Mouse (Mus musculus) stomach, embryonic 15.5 days (tissue): ENCODE measurements around the gene Olfr1394. TPM values are rescaled to one million over a fixed set of nuclear protein-coding genes. Genes with fewer than 3 reads are reported as not detected.
"Not testable (repeated sequence)": the region's sequence is repeated elsewhere in the genome, so short reads cannot be mapped to it uniquely, and the experiment has no call there.

ENCODE experiments used
- ATAC-seq: fragments of 200-750 bp; cut with Nextera tagmentation; 2 replicates; pipeline ENCODE4 v1.8.0; 2017; ENCODE audit warnings: low read depth, moderate number of reproducible peaks, moderate TSS enrichment; ENCODE audit not compliant: insufficient read depth, low FRiP score
- H3K27ac ChIP-seq: fragments of 300-500 bp; sonication (generic); 2 replicates; pipeline ENCODE4 v1.5.1; 2015; ENCODE audit warnings: mild to moderate bottlenecking, inconsistent platforms
- H3K27me3 ChIP-seq: fragments of 300-500 bp; sonication (generic); replicated peaks from 2 replicates; pipeline ENCODE4 v1.6.1; 2015; ENCODE audit warnings: inconsistent platforms
- H3K36me3 ChIP-seq: fragments of 300-500 bp; sonication (generic); 2 replicates; pipeline ENCODE4 v1.6.1; 2015; ENCODE audit warnings: inconsistent platforms
- H3K4me1 ChIP-seq: fragments of 300-500 bp; sonication (generic); 2 replicates; pipeline ENCODE4 v1.6.1; 2015; ENCODE audit warnings: inconsistent platforms
- H3K4me2 ChIP-seq: fragments of 300-500 bp; sonication (generic); 2 replicates; pipeline ENCODE4 v1.6.1; 2015; ENCODE audit warnings: mild to moderate bottlenecking, inconsistent platforms
- H3K4me3 ChIP-seq: fragments of 300-500 bp; sonication (generic); replicated peaks from 2 replicates; pipeline ENCODE4 v1.5.1; 2015; ENCODE audit warnings: inconsistent platforms
- H3K9ac ChIP-seq: fragments of 300-500 bp; sonication (generic); 2 replicates; pipeline ENCODE4 v1.6.1; 2015; ENCODE audit warnings: inconsistent platforms
- H3K9me3 ChIP-seq: fragments of 300-500 bp; sonication (generic); 2 replicates; pipeline ENCODE4 v1.6.1; 2016; ENCODE audit warnings: inconsistent platforms
- WGBS: fragments of 180-500 bp; shearing (Covaris S2); methylation state at CpG from one replicate; pipeline ENCODE4 v1.1.7; 2015; 5-methylcytosine and 5-hydroxymethylcytosine counted together
- polyA plus RNA-seq: library from polyadenylated mRNA; unstranded; fragments of >200 nt; fragmentation: Nextera tagmentation; extraction: Ambion mirVana; gene quantifications from 2 replicates; pipeline ENCODE4 v1.2.1, GENCODE M21; 2015

Gene Olfr1394
- polyA plus RNA-seq, 1 experiment from 2014 or later, result not detected

GRCm38 (mm10) chr11:49156821-49157814 is 2.9 kb downstream of the Olfr1394 start:
- H3K4me2 ChIP-seq, result no peak overlapping the region
- WGBS, result 84% methylated on average over 2 of the region's 2 CpGs
- no peak overlapping the region for H3K4me3 ChIP-seq
- 0 out of 2 replicates have a peak, but pooled peaks have one; percentile 14 for ATAC-seq
- H3K9me3 ChIP-seq, result no peaks in the 10 kb centered on the region
- H3K27ac ChIP-seq, result no peak overlapping the region
- no peak overlapping the region for H3K9ac ChIP-seq
- no peaks in the 10 kb centered on the region for H3K36me3 ChIP-seq
- H3K27me3 ChIP-seq, result no peaks in the 10 kb centered on the region
- H3K4me1 ChIP-seq, result no peaks in the 10 kb centered on the region

DNA sequence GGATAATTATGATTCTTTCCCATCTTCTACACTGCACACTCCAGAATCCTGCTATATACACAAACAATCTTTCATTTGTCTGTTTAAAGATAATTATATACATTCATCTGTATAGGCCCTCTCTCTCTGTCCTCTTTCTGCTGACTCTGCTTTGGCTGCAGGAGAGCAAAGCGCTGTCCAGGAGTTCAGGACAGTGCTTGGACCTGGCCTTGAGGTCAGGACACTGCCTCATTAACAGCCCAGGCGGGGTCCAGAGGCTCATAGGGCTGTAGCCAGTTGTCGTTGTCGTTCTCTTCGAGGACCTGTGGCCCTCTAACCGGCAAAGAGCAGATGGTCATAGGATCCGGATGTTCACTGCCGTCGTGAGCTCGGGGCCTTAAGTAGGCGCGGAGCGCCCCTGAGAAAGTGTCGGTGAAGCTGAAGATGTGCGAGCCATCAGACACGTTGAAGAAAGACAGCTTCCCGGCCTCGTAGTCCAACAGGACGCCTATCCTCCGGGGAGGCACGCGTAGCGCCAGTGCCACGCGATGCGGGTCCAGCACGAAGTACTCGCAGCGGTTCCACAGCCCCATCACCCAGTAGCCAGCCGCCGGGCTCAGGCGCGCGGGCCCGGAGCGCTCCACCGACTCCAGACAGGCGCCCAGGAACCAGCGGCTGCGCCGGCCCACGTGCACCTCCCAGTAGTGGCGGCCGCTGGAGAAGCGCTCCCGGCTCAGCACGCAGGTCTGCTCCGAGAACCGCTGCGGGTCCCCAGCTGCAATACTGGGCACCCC is 14.8 kb downstream of the Olfr1394 start:
- Histone ChIP-seq H3K27me3 (peaks cover 13% of the 10 kb centered on the region), H3K9ac (no peak overlapping the region), H3K9me3 (no peaks in the 10 kb centered on the region), H3K4me3 (peak overlapping the region; percentile 35), H3K36me3 (no peaks in the 10 kb centered on the region), H3K27ac (no peak overlapping the region), H3K4me1 (peaks cover 8% of the 10 kb centered on the region), H3K4me2 (peak overlapping the region; percentile 82)
- ATAC-seq, result peak; percentile 53; the same call in 1 of the 2 replicates
- WGBS, result 6% methylated on average over 50 of the region's 50 CpGs

DNA sequence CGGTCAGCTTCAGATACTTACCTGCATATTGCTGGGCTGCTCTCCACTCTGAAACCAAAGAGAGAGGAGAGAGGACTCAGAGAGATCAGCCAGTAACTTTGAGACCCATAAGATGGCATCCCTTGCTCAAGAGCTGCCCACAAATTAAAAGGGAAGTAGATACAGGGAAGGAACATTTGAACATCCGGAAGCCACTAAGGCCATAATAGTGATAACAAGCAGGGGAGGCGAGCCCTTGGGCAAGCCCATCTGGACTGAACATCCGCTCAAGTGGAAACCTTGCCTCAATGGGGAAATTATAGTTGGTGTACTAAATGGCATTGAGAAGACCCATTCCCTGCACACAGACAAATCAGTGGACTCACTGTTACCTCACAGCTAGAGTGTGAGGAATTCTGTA is 16.4 kb downstream of the Olfr1394 start:
- H3K36me3 ChIP-seq, result no peaks in the 10 kb centered on the region
- H3K4me1 ChIP-seq, result peaks cover 8% of the 10 kb centered on the region
- H3K4me3 ChIP-seq, result no peak overlapping the region
- no peak for ATAC-seq
- no peak overlapping the region for H3K9ac ChIP-seq
- no peaks in the 10 kb centered on the region for H3K9me3 ChIP-seq
- 86% methylated on average over 4 of the region's 4 CpGs for WGBS
- peaks cover 13% of the 10 kb centered on the region for H3K27me3 ChIP-seq
- no peak overlapping the region for H3K27ac ChIP-seq
- H3K4me2 ChIP-seq, result no peak overlapping the region

- no peaks in the 10 kb centered on the region; the same call in 1 of the 2 replicates for H3K27me3 ChIP-seq
- H3K36me3 ChIP-seq, result no peaks in the 10 kb centered on the region
- no peak overlapping the region for H3K9ac ChIP-seq
- H3K4me2 ChIP-seq, result no peak overlapping the region
- H3K9me3 ChIP-seq, result no peaks in the 10 kb centered on the region
- 81% methylated on average over 8 of the region's 8 CpGs for WGBS
- ATAC-seq, result no peak
- H3K27ac ChIP-seq, result no peak overlapping the region
- no peak overlapping the region for H3K4me3 ChIP-seq
- H3K4me1 ChIP-seq, result no peaks in the 10 kb centered on the region
Measured at GRCm38 (mm10) chr11:49175345-49175744, 21.2 kb downstream of the Olfr1394 start.

DNA sequence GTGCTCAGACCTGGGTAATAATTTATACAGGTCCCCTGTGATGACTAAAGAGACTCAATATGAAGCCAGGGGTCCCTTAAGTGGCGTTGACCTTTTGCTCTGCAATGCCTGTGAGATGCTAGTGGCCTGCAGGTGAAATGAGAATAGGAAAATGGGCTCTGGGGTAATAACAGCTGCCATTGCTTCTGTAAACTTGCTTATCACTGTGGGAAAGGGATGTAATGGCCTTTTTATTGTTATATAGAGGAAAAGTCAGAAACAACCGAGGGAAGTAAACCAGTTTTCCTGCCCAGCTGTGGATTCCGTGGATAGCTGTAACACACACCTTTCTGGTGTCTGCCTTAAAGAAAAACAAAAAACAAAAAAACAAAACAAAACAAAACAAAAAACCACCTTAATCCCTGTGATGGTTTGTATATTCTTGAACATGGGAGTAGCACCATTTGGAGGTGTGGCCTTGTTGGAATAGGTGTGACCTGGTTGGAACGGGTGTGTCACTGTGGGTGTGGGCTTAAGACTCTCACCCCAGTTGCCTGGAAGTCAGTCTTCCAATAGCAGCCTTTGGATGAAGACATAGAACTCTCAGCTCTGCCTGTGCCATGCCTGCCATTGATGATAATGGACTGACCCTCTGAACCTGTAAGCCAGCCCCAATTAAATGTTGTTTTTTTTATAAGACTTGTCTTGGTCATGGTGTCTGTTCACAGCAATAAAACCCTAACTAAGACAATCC is 22.0 kb downstream of the Olfr1394 start:
- not testable (repeated sequence) for ATAC-seq, H3K27me3 ChIP-seq, H3K4me3 ChIP-seq, H3K4me1 ChIP-seq, H3K9me3 ChIP-seq, H3K4me2 ChIP-seq, H3K36me3 ChIP-seq, H3K27ac ChIP-seq, H3K9ac ChIP-seq
- 62% methylated on average over 4 of the region's 4 CpGs for WGBS

- WGBS, result 72% methylated on average over 1 of the region's 1 CpGs
- no peak for ATAC-seq
- H3K9ac ChIP-seq, result no peak overlapping the region
- no peak overlapping the region for H3K27ac ChIP-seq
- H3K9me3 ChIP-seq, result no peaks in the 10 kb centered on the region
- no peaks in the 10 kb centered on the region for H3K27me3 ChIP-seq
- H3K4me2 ChIP-seq, result no peak overlapping the region
- H3K36me3 ChIP-seq, result no peaks in the 10 kb centered on the region
- no peaks in the 10 kb centered on the region for H3K4me1 ChIP-seq
- H3K4me3 ChIP-seq, result no peak overlapping the region
Measured at GRCm38 (mm10) chr11:49183172-49183571, 29.0 kb downstream of the Olfr1394 start.

- Histone ChIP-seq H3K9ac (no peak overlapping the region), H3K9me3 (no peaks in the 10 kb centered on the region), H3K27me3 (no peaks in the 10 kb centered on the region), H3K4me1 (no peaks in the 10 kb centered on the region), H3K36me3 (no peaks in the 10 kb centered on the region), H3K4me2 (no peak overlapping the region), H3K4me3 (no peak overlapping the region), H3K27ac (no peak overlapping the region)
- WGBS, result 72% methylated on average over 6 of the region's 6 CpGs
- ATAC-seq, result no peak
Measured at GRCm38 (mm10) chr11:49186452-49186851, 32.3 kb downstream of the Olfr1394 start.

DNA sequence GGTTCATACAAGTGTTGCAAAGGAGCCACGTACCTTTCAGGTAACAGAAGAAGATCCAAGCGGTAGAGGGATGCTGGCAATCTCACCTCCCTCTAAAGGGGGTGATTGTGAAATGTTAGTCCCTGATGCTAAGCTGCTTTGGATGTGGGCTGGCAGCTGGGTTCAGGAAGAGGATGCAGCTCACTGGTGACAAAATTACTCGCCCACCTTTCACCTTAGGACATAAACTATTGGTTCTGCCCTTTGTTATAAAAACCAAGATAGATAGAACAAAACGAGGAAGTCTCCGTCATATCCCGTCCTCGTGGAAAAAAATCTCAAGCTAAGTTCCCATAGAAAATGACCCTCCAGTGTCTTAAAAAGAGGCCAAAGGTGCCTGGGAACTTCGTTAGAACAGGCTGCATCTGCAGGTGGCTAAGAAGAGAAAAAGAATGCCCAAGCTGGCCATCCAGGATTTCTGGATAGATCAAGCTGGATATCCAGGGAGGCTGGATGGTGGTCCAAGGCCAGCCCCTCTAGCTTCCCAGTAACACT is 32.8 kb downstream of the Olfr1394 start, which contains the start of gene Btnl9:
Gene Btnl9, minus strand, starts transcription at position 205 of the 534 bp plus-strand sequence.
- no peaks in the 10 kb centered on the region for H3K36me3 ChIP-seq
- no peak within 1 kb of the TSS for H3K9ac ChIP-seq
- WGBS, result 66% methylated on average over 8 of the region's 8 CpGs
- no peaks in the 10 kb centered on the region for H3K27me3 ChIP-seq
- no peaks in the 10 kb centered on the region for H3K4me1 ChIP-seq
- no peak for ATAC-seq
- H3K9me3 ChIP-seq, result no peaks in the 10 kb centered on the region
- H3K27ac ChIP-seq, result no peak within 1 kb of the TSS
- H3K4me3 ChIP-seq, result no peak within 1 kb of the TSS
- no peak within 1 kb of the TSS for H3K4me2 ChIP-seq

DNA sequence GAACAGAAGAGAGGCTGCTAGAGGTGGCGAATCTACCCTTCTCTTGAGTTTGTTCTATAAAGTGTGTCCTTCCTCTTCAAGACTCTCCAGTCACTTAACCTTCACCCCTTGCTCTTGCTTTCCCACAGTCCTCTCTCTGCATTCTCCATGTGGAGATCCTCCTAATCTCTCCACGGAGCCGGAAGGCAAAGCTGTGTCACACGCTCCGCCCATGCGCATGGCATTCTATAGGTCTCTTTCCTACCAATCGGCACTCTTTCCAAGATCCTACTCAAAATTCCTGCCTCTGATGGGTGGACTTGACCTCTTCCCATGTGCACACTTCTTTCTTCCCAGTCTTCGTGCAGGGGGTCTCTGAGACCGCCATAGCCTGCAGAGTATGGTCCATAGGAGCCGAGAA is 33.5 kb downstream of the Olfr1394 start:
- H3K4me1 ChIP-seq, result no peaks in the 10 kb centered on the region
- no peak for ATAC-seq
- 80% methylated on average over 10 of the region's 10 CpGs for WGBS
- no peaks in the 10 kb centered on the region for H3K36me3 ChIP-seq
- no peak overlapping the region for H3K9ac ChIP-seq
- no peak overlapping the region for H3K27ac ChIP-seq
- no peaks in the 10 kb centered on the region for H3K9me3 ChIP-seq
- H3K4me2 ChIP-seq, result no peak overlapping the region
- no peaks in the 10 kb centered on the region for H3K27me3 ChIP-seq
- H3K4me3 ChIP-seq, result no peak overlapping the region

- Histone ChIP-seq H3K9me3 (no peaks in the 10 kb centered on the region), H3K4me2 (no peak overlapping the region), H3K36me3 (no peaks in the 10 kb centered on the region), H3K9ac (no peak overlapping the region), H3K27ac (no peak overlapping the region), H3K4me3 (no peak overlapping the region), H3K27me3 (no peaks in the 10 kb centered on the region), H3K4me1 (no peaks in the 10 kb centered on the region)
- ATAC-seq, result no peak
- 1% methylated on average over 7 of the region's 7 CpGs for whole genome bisulfite sequencing
Measured at GRCm38 (mm10) chr11:49189737-49190136, 35.6 kb downstream of the Olfr1394 start.

DNA sequence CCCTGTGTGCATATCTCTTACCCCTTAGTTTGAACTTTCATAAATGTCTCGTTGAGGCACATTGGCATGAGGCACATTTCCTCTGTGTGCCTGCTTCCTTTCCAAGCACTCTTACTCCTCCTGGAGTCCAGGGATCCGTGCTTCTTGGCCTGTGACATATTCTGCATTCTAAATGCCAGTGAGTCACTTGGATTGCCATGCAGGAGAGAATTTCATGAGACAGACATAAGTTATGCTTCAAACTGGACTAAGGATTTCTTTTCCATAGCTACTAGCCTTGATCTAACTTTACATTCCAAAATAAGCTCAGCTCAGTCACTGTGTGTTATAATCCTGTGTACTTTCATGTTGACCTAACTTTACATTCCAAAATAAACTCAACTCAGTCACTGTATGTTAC is 36.9 kb downstream of the Olfr1394 start:
- Histone ChIP-seq H3K27me3 (no peaks in the 10 kb centered on the region), H3K9me3 (no peaks in the 10 kb centered on the region), H3K9ac (no peak overlapping the region), H3K4me2 (no peak overlapping the region), H3K36me3 (no peaks in the 10 kb centered on the region), H3K27ac (no peak overlapping the region), H3K4me3 (no peak overlapping the region), H3K4me1 (no peaks in the 10 kb centered on the region)
- 48% methylated on average over 2 of the region's 2 CpGs for WGBS
- ATAC-seq, result no peak
